Mouse (Mus musculus): ENCODE data around the gene R3hcc1l. TPM values are rescaled to one million over a fixed set of nuclear protein-coding genes. Genes with fewer than 3 reads are reported as not detected.

The R3hcc1l gene
- polyA plus RNA-seq, 1 experiment = 23.8 TPM

GRCm38 (mm10) chr19:42537600-42537999 is 19.0 kb downstream of the R3hcc1l start:
- no peaks in the 10 kb centered on the region for H3K27me3 ChIP-seq (ENCODE audit: control insufficient read depth, insufficient read depth, low read length, poor library complexity, severe bottlenecking)
- H3K9me3 ChIP-seq (replicated peaks; ENCODE audit: control insufficient read depth, insufficient read depth, low read length, poor library complexity, severe bottlenecking) = no peaks in the 10 kb centered on the region
- H3K27ac ChIP-seq (ENCODE audit: insufficient read depth, low read length) = no peak overlapping the region
- H3K4me3 ChIP-seq (ENCODE audit: low read depth, low read length) = no peak overlapping the region
- no peak for TF ChIP-seq POLR2A (IDR thresholded peaks at IDR 0.05; ENCODE audit: insufficient read depth, low read length)
- no peak for TF ChIP-seq CTCF (IDR thresholded peaks at IDR 0.05; ENCODE audit: low read depth, low read length)
- no peak for TF ChIP-seq EP300 (IDR thresholded peaks at IDR 0.05; ENCODE audit: insufficient read depth, low read depth, low read length)
- no peak overlapping the region for H3K9ac ChIP-seq (ENCODE audit: low read depth, poor library complexity, severe bottlenecking)
- no peaks in the 10 kb centered on the region for H3K4me1 ChIP-seq (ENCODE audit: control insufficient read depth, insufficient read depth, low read length)
- no peaks in the 10 kb centered on the region for H3K36me3 ChIP-seq (ENCODE audit: control insufficient read depth, insufficient read depth, low read length, poor library complexity, severe bottlenecking)

- no peaks in the 10 kb centered on the region for H3K27me3 ChIP-seq (ENCODE audit: control insufficient read depth, insufficient read depth, low read length, poor library complexity, severe bottlenecking)
- H3K9ac ChIP-seq (ENCODE audit: low read depth, poor library complexity, severe bottlenecking) = no peak overlapping the region
- no peak overlapping the region for H3K27ac ChIP-seq (ENCODE audit: insufficient read depth, low read length)
- no peaks in the 10 kb centered on the region for H3K9me3 ChIP-seq (replicated peaks; ENCODE audit: control insufficient read depth, insufficient read depth, low read length, poor library complexity, severe bottlenecking)
- TF ChIP-seq POLR2A (IDR thresholded peaks at IDR 0.05; ENCODE audit: insufficient read depth, low read length) (no peak), CTCF (IDR thresholded peaks at IDR 0.05; ENCODE audit: low read depth, low read length) (no peak)
- H3K4me1 ChIP-seq (ENCODE audit: control insufficient read depth, insufficient read depth, low read length) = no peaks in the 10 kb centered on the region
- no peaks in the 10 kb centered on the region for H3K36me3 ChIP-seq (ENCODE audit: control insufficient read depth, insufficient read depth, low read length, poor library complexity, severe bottlenecking)
- H3K4me3 ChIP-seq (ENCODE audit: low read depth, low read length) = no peak overlapping the region
Observed at GRCm38 (mm10) chr19:42538911-42539310, 20.4 kb downstream of the R3hcc1l start.

- no peak overlapping the region for H3K27ac ChIP-seq (ENCODE audit: insufficient read depth, low read length)
- H3K4me3 ChIP-seq (ENCODE audit: low read depth, low read length) = no peak overlapping the region
- no peak overlapping the region for H3K9ac ChIP-seq (ENCODE audit: low read depth, poor library complexity, severe bottlenecking)
- no peaks in the 10 kb centered on the region for H3K4me1 ChIP-seq (ENCODE audit: control insufficient read depth, insufficient read depth, low read length)
- H3K27me3 ChIP-seq (ENCODE audit: control insufficient read depth, insufficient read depth, low read length, poor library complexity, severe bottlenecking) = no peaks in the 10 kb centered on the region
- H3K9me3 ChIP-seq (replicated peaks; ENCODE audit: control insufficient read depth, insufficient read depth, low read length, poor library complexity, severe bottlenecking) = no peaks in the 10 kb centered on the region
- H3K36me3 ChIP-seq (ENCODE audit: control insufficient read depth, insufficient read depth, low read length, poor library complexity, severe bottlenecking) = no peaks in the 10 kb centered on the region
- no peak for TF ChIP-seq POLR2A (IDR thresholded peaks at IDR 0.05; ENCODE audit: insufficient read depth, low read length)
- no peak for TF ChIP-seq EP300 (IDR thresholded peaks at IDR 0.05; ENCODE audit: insufficient read depth, low read depth, low read length)
- no peak for TF ChIP-seq CTCF (IDR thresholded peaks at IDR 0.05; ENCODE audit: low read depth, low read length)
Observed at GRCm38 (mm10) chr19:42539414-42540189, 21.0 kb downstream of the R3hcc1l start.

GRCm38 (mm10) chr19:42540649-42541048 is 22.1 kb downstream of the R3hcc1l start:
- H3K36me3 ChIP-seq (ENCODE audit: control insufficient read depth, insufficient read depth, low read length, poor library complexity, severe bottlenecking) = no peaks in the 10 kb centered on the region
- H3K9ac ChIP-seq (ENCODE audit: low read depth, poor library complexity, severe bottlenecking) = no peak overlapping the region
- H3K4me1 ChIP-seq (ENCODE audit: control insufficient read depth, insufficient read depth, low read length) = no peaks in the 10 kb centered on the region
- TF ChIP-seq CTCF (IDR thresholded peaks at IDR 0.05; ENCODE audit: low read depth, low read length) (no peak), POLR2A (IDR thresholded peaks at IDR 0.05; ENCODE audit: insufficient read depth, low read length) (no peak), EP300 (IDR thresholded peaks at IDR 0.05; ENCODE audit: insufficient read depth, low read depth, low read length) (no peak)
- H3K9me3 ChIP-seq (replicated peaks; ENCODE audit: control insufficient read depth, insufficient read depth, low read length, poor library complexity, severe bottlenecking) = no peaks in the 10 kb centered on the region
- no peak overlapping the region for H3K4me3 ChIP-seq (ENCODE audit: low read depth, low read length)
- no peak overlapping the region for H3K27ac ChIP-seq (ENCODE audit: insufficient read depth, low read length)
- H3K27me3 ChIP-seq (ENCODE audit: control insufficient read depth, insufficient read depth, low read length, poor library complexity, severe bottlenecking) = no peaks in the 10 kb centered on the region

- Histone ChIP-seq H3K36me3 (ENCODE audit: control insufficient read depth, insufficient read depth, low read length, poor library complexity, severe bottlenecking) (no peaks in the 10 kb centered on the region), H3K27ac (ENCODE audit: insufficient read depth, low read length) (no peak overlapping the region), H3K9me3 (replicated peaks; ENCODE audit: control insufficient read depth, insufficient read depth, low read length, poor library complexity, severe bottlenecking) (no peaks in the 10 kb centered on the region), H3K9ac (ENCODE audit: low read depth, poor library complexity, severe bottlenecking) (no peak overlapping the region), H3K27me3 (ENCODE audit: control insufficient read depth, insufficient read depth, low read length, poor library complexity, severe bottlenecking) (no peaks in the 10 kb centered on the region), H3K4me3 (ENCODE audit: low read depth, low read length) (no peak overlapping the region), H3K4me1 (ENCODE audit: control insufficient read depth, insufficient read depth, low read length) (no peaks in the 10 kb centered on the region)
- TF ChIP-seq CTCF (IDR thresholded peaks at IDR 0.05; ENCODE audit: low read depth, low read length) (no peak), POLR2A (IDR thresholded peaks at IDR 0.05; ENCODE audit: insufficient read depth, low read length) (no peak), EP300 (IDR thresholded peaks at IDR 0.05; ENCODE audit: insufficient read depth, low read depth, low read length) (no peak)
Observed at GRCm38 (mm10) chr19:42558701-42559100, 40.1 kb downstream of the R3hcc1l start.

GRCm38 (mm10) chr19:42561991-42562390 is 43.4 kb downstream of the R3hcc1l start:
- no peaks in the 10 kb centered on the region for H3K9me3 ChIP-seq (replicated peaks; ENCODE audit: control insufficient read depth, insufficient read depth, low read length, poor library complexity, severe bottlenecking)
- no peak overlapping the region for H3K27ac ChIP-seq (ENCODE audit: insufficient read depth, low read length)
- H3K27me3 ChIP-seq (ENCODE audit: control insufficient read depth, insufficient read depth, low read length, poor library complexity, severe bottlenecking) = no peaks in the 10 kb centered on the region
- H3K9ac ChIP-seq (ENCODE audit: low read depth, poor library complexity, severe bottlenecking) = no peak overlapping the region
- TF ChIP-seq CTCF (IDR thresholded peaks at IDR 0.05; ENCODE audit: low read depth, low read length) = no peak
- no peak for TF ChIP-seq POLR2A (IDR thresholded peaks at IDR 0.05; ENCODE audit: insufficient read depth, low read length)
- no peak for TF ChIP-seq EP300 (IDR thresholded peaks at IDR 0.05; ENCODE audit: insufficient read depth, low read depth, low read length)
- H3K36me3 ChIP-seq (ENCODE audit: control insufficient read depth, insufficient read depth, low read length, poor library complexity, severe bottlenecking) = no peaks in the 10 kb centered on the region
- no peaks in the 10 kb centered on the region for H3K4me1 ChIP-seq (ENCODE audit: control insufficient read depth, insufficient read depth, low read length)
- H3K4me3 ChIP-seq (ENCODE audit: low read depth, low read length) = no peak overlapping the region

All from ES-Bruce4 (cell line).